Mouse (Mus musculus) liver, embryonic 12.5 days (tissue): ENCODE data around the gene Trappc1. TPM values are rescaled to one million over a fixed set of nuclear protein-coding genes. Genes with fewer than 3 reads are reported as not detected.

Experiments
- ATAC-seq: fragments of 200-750 bp; cut with Nextera tagmentation; 2 replicates; pipeline ENCODE4 v1.8.0; 2017; ENCODE audit warnings: moderate number of reproducible peaks, mild to moderate bottlenecking, moderate library complexity
- H3K27ac ChIP-seq: fragments of 300-500 bp; sonication (generic); 2 replicates; pipeline ENCODE4 v1.5.1; 2016; ENCODE audit warnings: mild to moderate bottlenecking
- H3K27me3 ChIP-seq: fragments of 300-500 bp; sonication (generic); replicated peaks from 2 replicates; pipeline ENCODE4 v1.6.1; 2016; ENCODE audit warnings: mild to moderate bottlenecking, moderate library complexity
- H3K36me3 ChIP-seq: fragments of 300-500 bp; sonication (generic); 2 replicates; pipeline ENCODE4 v1.6.1; 2016; ENCODE audit warnings: mild to moderate bottlenecking, moderate library complexity
- H3K4me1 ChIP-seq: fragments of 300-500 bp; sonication (generic); 2 replicates; pipeline ENCODE4 v1.6.1; 2016
- H3K4me2 ChIP-seq: fragments of 300-500 bp; sonication (generic); 2 replicates; pipeline ENCODE4 v1.6.1; 2016; ENCODE audit warnings: mild to moderate bottlenecking, moderate library complexity
- H3K4me3 ChIP-seq: fragments of 300-500 bp; sonication (generic); 2 replicates; pipeline ENCODE4 v1.5.1; 2016; ENCODE audit warnings: mild to moderate bottlenecking, moderate library complexity
- H3K9ac ChIP-seq: fragments of 300-500 bp; sonication (generic); 2 replicates; pipeline ENCODE4 v1.6.1; 2016; ENCODE audit warnings: mild to moderate bottlenecking, moderate library complexity
- H3K9me3 ChIP-seq: fragments of 300-500 bp; sonication (generic); replicated peaks from 2 replicates; pipeline ENCODE4 v1.6.1; 2016; ENCODE audit warnings: mild to moderate bottlenecking, moderate library complexity
- WGBS: fragments of 180-500 bp; shearing (Covaris S2); methylation state at CpG from one replicate; pipeline ENCODE4 v1.1.7; 2016; ENCODE audit not compliant: insufficient replicate concordance; 5-methylcytosine and 5-hydroxymethylcytosine counted together
- polyA plus RNA-seq: library from polyadenylated mRNA; unstranded; fragments of >200 nt; fragmentation: Nextera tagmentation; extraction: Ambion mirVana; gene quantifications from 2 replicates; pipeline ENCODE4 v1.2.1, GENCODE M21; 2016

The Trappc1 gene
- 90.4 and 90.9 TPM in 2 replicates for polyA plus RNA-seq

DNA sequence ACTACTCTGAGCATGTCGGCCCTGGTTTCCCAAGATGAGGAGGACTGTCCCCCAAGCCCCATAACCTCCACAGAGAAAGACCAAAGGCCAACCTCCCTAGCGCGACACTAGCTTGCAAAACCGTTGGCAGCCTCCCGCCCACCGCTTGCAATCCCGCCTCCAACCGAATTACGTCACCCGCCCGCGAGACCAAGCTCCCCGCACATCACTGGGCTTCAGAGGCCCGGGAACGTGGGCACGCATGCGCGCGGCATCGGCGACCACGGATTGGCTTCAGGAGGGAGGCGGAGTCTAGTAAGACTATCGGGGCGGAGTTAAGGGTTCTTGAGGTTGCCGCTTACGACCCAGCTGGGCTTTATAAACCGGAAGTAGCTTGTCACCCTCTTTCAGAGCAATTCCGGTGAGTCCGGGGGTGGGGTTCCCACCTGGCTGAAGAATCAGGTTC lies at the start of gene Trappc1, which contains the start of gene Cntrob:
TSS of gene Trappc1 (plus strand) at position 314 of the 445 bp plus-strand sequence.
TSS of gene Cntrob (minus strand) at position 109 of the 445 bp plus-strand sequence.
- Histone ChIP-seq H3K4me1 (peaks cover 56% of the 10 kb centered on the region), H3K9me3 (no peaks in the 10 kb centered on the region), H3K9ac (peak within 1 kb of the TSS; percentile 92), H3K4me3 (peak within 1 kb of the TSS; percentile 77), H3K27ac (peak within 1 kb of the TSS; percentile 87), H3K36me3 (peaks cover 23% of the 10 kb centered on the region), H3K4me2 (peak within 1 kb of the TSS; percentile 88), H3K27me3 (peaks cover 24% of the 10 kb centered on the region)
- ATAC-seq = peak; percentile 90
- under 1% methylated on average over 30 of the region's 30 CpGs for WGBS

DNA sequence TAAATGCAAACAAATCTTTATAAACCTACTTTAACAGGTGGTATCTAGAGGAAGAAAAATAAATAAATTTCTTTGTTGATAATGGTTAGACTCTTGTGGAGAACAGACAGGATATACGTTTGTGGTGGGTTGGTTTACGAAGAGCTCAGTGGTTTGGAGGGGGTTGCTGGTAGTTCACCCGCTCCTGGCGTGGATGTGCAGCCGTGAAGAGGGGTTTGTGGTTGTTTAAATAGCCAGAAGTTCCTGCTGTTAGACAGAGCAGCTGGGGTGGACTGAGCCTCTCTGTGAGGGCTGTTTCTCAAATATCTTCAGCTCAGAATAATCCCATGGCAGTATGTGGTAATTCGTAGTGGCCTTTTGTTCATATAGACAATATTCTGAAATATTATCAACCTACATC lies 48.1 kb upstream of the Trappc1 start:
- Histone ChIP-seq H3K27me3 (peaks cover 20% of the 10 kb centered on the region), H3K4me2 (no peak overlapping the region), H3K27ac (no peak overlapping the region), H3K4me1 (no peaks in the 10 kb centered on the region), H3K36me3 (no peaks in the 10 kb centered on the region), H3K9me3 (no peaks in the 10 kb centered on the region), H3K9ac (no peak overlapping the region), H3K4me3 (no peak overlapping the region)
- no peak for ATAC-seq
- WGBS = 46% methylated on average over 6 of the region's 6 CpGs

DNA sequence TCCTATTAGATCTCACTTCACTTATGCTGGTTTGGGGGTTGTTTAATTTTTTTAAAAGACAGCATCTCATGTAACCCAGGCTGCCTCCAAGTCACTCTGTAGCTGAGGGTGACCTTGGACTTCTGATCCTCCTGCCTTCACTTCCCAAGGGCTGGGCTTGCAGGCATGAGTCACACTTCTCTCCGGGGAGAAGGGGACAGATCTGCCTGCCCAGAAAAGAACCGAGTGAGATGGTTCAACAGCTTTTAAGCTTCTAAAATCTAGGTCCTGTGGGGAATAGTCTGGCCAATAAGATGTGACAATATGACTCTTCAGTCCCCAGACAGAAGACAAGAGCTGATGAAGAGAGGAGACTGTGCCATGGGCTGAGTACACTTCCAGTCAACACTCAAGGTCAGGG lies 47.7 kb upstream of the Trappc1 start:
- Histone ChIP-seq H3K27me3 (peaks cover 17% of the 10 kb centered on the region), H3K4me2 (no peak overlapping the region), H3K9me3 (no peaks in the 10 kb centered on the region), H3K9ac (no peak overlapping the region), H3K4me1 (no peaks in the 10 kb centered on the region), H3K4me3 (no peak overlapping the region), H3K27ac (no peak overlapping the region), H3K36me3 (no peaks in the 10 kb centered on the region)
- ATAC-seq = no peak
- WGBS = 40% methylated on average over 2 of the region's 2 CpGs

DNA sequence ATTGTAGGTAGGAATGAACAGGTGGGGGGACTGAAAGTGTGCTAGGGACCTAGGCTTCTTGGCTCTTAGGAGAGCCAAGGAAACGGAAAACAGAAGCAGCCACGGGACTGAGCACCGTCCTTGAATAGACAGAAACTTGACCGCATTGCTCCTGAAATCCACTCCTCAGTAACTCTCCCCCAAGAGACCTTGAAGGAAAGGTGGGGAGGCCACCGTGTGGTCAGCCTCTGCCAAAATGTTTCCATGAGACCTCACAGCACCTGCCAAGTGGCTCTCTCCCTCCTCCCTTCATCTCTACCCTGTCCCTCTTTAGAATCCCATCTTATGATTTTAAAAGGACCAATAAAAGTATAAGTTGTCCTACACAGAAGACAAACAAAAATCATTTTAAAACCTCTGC lies 46.5 kb upstream of the Trappc1 start:
- Histone ChIP-seq H3K4me3 (no peak overlapping the region), H3K4me2 (no peak overlapping the region), H3K9me3 (no peaks in the 10 kb centered on the region), H3K9ac (no peak overlapping the region), H3K4me1 (no peaks in the 10 kb centered on the region), H3K27ac (no peak overlapping the region), H3K27me3 (peaks cover 12% of the 10 kb centered on the region), H3K36me3 (no peaks in the 10 kb centered on the region)
- 54% methylated on average over 5 of the region's 5 CpGs for WGBS
- no peak for ATAC-seq

DNA sequence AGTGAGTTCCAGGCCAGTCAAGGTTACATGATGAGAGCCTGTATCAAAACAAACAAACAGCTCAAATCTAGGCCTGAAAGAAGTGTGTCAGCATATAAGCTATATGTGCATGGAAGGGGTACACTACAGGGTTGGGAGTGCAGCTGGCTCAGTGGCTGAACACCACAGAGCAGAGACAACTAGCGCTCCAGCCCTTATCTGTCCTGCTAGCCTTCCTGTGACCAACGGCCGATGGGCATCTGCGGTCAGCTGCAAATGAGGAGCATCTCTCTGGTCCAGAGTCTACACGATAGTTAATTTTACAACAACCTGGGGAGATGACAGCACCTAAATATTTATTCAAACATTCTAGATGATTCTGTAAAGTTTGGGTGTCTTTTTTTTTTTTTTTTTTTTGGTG lies 32.7 kb upstream of the Trappc1 start:
- Histone ChIP-seq H3K4me3 (no peak overlapping the region), H3K9ac (no peak overlapping the region)
- 35% methylated on average over 5 of the region's 5 CpGs for WGBS

DNA sequence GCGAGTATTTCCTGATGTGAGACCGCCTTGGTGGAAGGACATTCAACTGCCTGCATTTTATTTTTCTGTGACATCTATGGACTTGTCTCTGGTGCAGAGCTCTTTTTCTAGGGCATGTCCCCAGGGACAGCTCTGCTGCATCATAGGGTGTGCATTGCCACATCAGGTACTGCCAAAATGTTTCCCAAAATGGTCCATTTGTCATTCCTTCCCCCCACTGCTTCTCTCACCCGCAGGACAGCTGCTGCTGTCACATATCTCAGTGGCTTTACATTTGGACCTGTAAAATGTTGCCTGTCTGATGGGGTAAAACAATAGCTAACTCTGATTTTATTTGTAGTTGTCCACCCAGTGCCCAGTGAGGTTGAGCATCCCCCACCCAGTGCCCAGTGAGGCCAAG lies 28.5 kb upstream of the Trappc1 start:
- Histone ChIP-seq H3K27me3 (no peaks in the 10 kb centered on the region), H3K9ac (no peak overlapping the region), H3K4me3 (no peak overlapping the region), H3K36me3 (peaks cover 27% of the 10 kb centered on the region), H3K27ac (no peak overlapping the region), H3K9me3 (no peaks in the 10 kb centered on the region), H3K4me2 (no peak overlapping the region), H3K4me1 (0 out of 2 replicates have a peak, but pooled peaks cover 6% of the 10 kb centered on the region)
- ATAC-seq = no peak
- 63% methylated on average over 3 of the region's 3 CpGs for WGBS

More for the DNA sequence above, 32.7 kb upstream of the Trappc1 start:
- 0 out of 2 replicates have a peak, but pooled peaks cover 6% of the 10 kb centered on the region for H3K4me1 ChIP-seq
- no peaks in the 10 kb centered on the region for H3K36me3 ChIP-seq
- ATAC-seq = no peak
- no peaks in the 10 kb centered on the region for H3K27me3 ChIP-seq
- H3K4me2 ChIP-seq = no peak overlapping the region
- no peak overlapping the region for H3K27ac ChIP-seq
- no peaks in the 10 kb centered on the region for H3K9me3 ChIP-seq

DNA sequence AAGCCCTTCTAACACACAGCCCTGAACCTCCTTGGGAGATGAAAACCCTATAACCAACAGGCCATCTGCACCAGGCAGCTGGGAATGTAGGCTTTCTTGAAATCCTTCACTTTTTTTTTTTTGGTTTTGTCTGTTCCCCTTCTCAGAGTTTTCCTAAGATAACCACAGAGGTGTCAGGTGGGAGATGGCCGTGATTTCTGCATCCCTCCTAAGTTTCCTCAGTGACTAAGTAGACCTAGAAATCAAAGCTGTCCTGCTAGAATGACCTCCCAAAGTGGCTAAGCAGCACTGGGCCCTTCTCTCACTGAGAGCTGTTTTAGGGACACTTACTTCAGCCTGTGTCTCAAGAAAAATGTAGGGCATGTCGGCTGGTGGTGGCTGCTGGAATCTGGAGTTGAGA lies 26.0 kb upstream of the Trappc1 start:
- ATAC-seq = no peak
- WGBS = 79% methylated on average over 2 of the region's 2 CpGs
- Histone ChIP-seq H3K9ac (no peak overlapping the region), H3K4me2 (no peak overlapping the region), H3K9me3 (no peaks in the 10 kb centered on the region), H3K4me1 (0 out of 2 replicates have a peak, but pooled peaks cover 6% of the 10 kb centered on the region), H3K27me3 (no peaks in the 10 kb centered on the region), H3K27ac (no peak overlapping the region), H3K4me3 (no peak overlapping the region), H3K36me3 (peaks cover 46% of the 10 kb centered on the region)

DNA sequence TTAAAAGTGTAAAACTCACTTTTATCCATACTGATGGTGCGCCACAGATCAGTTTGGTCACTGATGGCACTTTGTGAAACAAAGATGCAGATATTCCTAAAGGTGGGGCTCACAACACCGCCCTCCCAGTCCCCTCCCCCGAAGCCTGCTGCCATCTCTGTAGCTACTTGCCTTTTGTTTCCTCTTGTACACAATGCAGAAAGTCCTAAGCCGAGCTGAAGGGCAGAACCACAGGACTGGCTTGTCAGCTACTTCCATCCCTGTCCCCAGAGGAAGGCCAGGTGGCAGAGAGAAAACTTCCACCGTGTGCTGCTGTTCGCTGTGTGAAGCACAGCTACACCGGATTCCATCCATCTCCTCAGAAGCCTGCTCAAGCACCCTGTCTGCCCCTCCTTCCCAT lies 25.5 kb upstream of the Trappc1 start:
- Histone ChIP-seq H3K36me3 (peaks cover 51% of the 10 kb centered on the region), H3K9ac (no peak overlapping the region), H3K4me3 (no peak overlapping the region), H3K27me3 (no peaks in the 10 kb centered on the region), H3K4me2 (no peak overlapping the region), H3K9me3 (no peaks in the 10 kb centered on the region), H3K4me1 (0 out of 2 replicates have a peak, but pooled peaks cover 6% of the 10 kb centered on the region), H3K27ac (no peak overlapping the region)
- no peak for ATAC-seq
- WGBS = 69% methylated on average over 7 of the region's 7 CpGs

DNA sequence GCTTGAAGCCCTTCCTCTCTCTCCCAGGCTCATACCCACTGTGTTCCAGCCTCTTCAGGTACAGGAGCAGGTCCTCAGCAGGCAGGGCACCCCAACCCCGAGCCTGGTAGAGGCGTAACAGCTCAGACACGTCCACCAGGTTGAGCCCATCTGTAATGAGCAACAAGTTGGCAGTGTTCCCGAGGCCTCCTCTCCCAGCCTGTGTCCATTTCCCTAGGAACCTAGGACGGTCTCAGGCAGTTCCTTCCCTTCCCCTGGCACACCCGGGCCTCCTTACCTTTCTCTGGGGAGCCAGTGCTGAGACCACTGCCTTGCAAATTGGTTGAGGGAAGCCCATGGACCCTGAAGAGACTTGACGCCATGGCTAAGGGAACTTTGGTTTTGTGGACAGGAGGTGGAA lies 21.0 kb upstream of the Trappc1 start:
- H3K4me2 ChIP-seq = no peak overlapping the region
- H3K4me3 ChIP-seq = no peak overlapping the region
- H3K27me3 ChIP-seq = no peaks in the 10 kb centered on the region
- H3K27ac ChIP-seq = no peak overlapping the region
- peaks cover 89% of the 10 kb centered on the region for H3K36me3 ChIP-seq
- 69% methylated on average over 7 of the region's 7 CpGs for WGBS
- H3K9ac ChIP-seq = peak overlapping the region; percentile 12; the same call in 1 of the 2 replicates
- no peak for ATAC-seq
- H3K4me1 ChIP-seq = peaks cover 7% of the 10 kb centered on the region; the same call in 1 of the 2 replicates
- H3K9me3 ChIP-seq = no peaks in the 10 kb centered on the region

DNA sequence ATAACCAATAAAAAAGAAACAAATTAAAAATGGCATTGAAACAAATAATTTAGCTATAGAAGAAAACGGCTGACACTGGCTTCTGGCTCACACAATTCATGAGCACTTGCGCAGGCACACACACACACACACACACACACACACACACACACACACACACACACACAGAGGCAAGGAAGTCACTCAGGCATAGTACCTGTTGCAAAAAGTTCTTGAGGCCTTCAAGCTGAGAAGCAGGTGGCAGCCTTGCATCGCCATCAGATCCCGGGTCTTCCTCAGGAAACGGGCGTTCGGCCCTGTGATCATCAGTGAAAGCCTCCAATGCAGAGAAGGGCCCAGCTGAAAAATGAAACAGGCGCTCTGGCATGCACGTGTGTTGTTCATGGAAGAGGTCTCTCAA lies 18.5 kb upstream of the Trappc1 start:
- Histone ChIP-seq H3K4me3 (no peak overlapping the region), H3K9ac (no peak overlapping the region), H3K27me3 (no peaks in the 10 kb centered on the region), H3K4me1 (peaks cover 7% of the 10 kb centered on the region; the same call in 1 of the 2 replicates), H3K36me3 (peaks cover 93% of the 10 kb centered on the region), H3K27ac (no peak overlapping the region), H3K9me3 (no peaks in the 10 kb centered on the region), H3K4me2 (no peak overlapping the region)
- no peak for ATAC-seq
- 80% methylated on average over 9 of the region's 9 CpGs for WGBS

DNA sequence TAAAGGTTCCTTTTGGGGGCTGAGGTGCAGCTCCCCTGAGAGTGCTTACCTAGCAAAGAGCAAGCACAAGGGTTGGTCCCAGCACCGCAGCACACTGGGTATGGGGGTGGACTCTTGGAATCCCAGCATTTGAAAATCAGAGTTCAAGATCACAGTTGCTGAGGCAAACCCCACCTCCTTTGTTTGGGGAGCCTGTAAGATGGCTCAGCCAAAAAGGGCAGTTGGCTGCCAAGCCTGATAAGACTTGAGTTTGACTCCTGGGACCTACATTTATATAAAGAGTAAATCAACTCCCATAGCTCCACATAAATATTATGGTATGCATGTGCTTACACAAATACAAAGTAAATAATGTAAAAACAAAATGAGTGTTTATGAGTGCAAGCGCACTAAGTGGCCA lies 17.7 kb upstream of the Trappc1 start:
- WGBS = 71% methylated on average over 2 of the region's 2 CpGs
- H3K9ac ChIP-seq = no peak overlapping the region
- H3K4me3 ChIP-seq = no peak overlapping the region
- no peak overlapping the region for H3K4me2 ChIP-seq
- H3K27me3 ChIP-seq = no peaks in the 10 kb centered on the region
- peaks cover 94% of the 10 kb centered on the region for H3K36me3 ChIP-seq
- no peak overlapping the region for H3K27ac ChIP-seq
- peaks cover 7% of the 10 kb centered on the region; the same call in 1 of the 2 replicates for H3K4me1 ChIP-seq
- no peak for ATAC-seq
- H3K9me3 ChIP-seq = no peaks in the 10 kb centered on the region

DNA sequence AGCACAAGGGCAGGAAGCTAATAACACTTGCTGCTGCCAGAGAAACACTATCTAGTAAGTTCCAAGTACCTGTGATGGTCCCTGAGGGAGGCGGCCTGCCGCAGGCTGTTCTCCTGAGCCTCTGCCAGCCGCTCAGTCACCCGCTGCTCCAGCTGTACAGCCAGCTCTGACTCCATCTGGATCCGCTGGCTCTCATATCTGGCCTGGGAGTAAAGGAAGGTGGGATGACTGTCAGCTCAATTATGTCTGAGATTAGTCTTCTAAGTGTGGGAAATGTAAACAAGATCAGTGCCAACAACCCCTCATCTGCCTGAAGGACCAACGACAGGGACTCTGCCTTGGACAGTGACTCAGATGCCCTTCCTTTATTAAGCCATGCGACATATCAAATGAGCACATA lies 12.5 kb upstream of the Trappc1 start:
- H3K9ac ChIP-seq = no peak overlapping the region
- peaks cover 80% of the 10 kb centered on the region for H3K36me3 ChIP-seq
- WGBS = 78% methylated on average over 7 of the region's 7 CpGs
- no peaks in the 10 kb centered on the region for H3K9me3 ChIP-seq
- H3K27ac ChIP-seq = no peak overlapping the region
- H3K4me3 ChIP-seq = no peak overlapping the region
- no peaks in the 10 kb centered on the region for H3K27me3 ChIP-seq
- ATAC-seq = no peak
- H3K4me1 ChIP-seq = peaks cover 6% of the 10 kb centered on the region; the same call in 1 of the 2 replicates
- no peak overlapping the region for H3K4me2 ChIP-seq

DNA sequence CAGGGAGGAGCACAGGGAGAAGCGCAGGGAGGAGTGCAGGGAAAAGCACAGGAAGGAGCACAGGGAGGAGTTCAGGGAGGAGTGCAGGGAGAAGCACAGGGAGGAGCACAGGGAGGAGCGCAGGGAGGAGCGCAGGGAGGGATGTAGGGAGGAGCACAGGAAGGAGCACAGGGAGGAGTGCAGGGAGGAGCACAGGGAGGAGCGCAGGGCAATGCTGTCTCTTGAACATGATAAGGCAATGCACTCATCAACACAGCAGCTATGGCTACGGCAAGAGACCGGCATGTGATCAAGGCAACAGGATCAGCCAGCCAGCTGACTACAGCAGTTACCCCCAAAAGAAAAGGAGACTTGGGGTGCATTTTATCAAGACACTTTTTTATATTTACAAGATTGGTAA lies 7.4 kb upstream of the Trappc1 start:
- Histone ChIP-seq H3K9me3 (no peaks in the 10 kb centered on the region), H3K9ac (no peak overlapping the region), H3K4me3 (no peak overlapping the region), H3K27me3 (no peaks in the 10 kb centered on the region), H3K4me1 (0 out of 2 replicates have a peak, but pooled peaks cover 5% of the 10 kb centered on the region), H3K4me2 (no peak overlapping the region), H3K27ac (no peak overlapping the region), H3K36me3 (peaks cover 63% of the 10 kb centered on the region)
- no peak for ATAC-seq
- 91% methylated on average over 6 of the region's 6 CpGs for WGBS
